Mouse (Mus musculus): ENCODE results near the gene Fgd6. TPM values are rescaled to one million over a fixed set of nuclear protein-coding genes. Genes with fewer than 3 reads are reported as not detected.

Gene Fgd6
- total and polyA plus RNA-seq, 3 experiments, result 1.2 to 2.8 TPM; not detected in 1

DNA sequence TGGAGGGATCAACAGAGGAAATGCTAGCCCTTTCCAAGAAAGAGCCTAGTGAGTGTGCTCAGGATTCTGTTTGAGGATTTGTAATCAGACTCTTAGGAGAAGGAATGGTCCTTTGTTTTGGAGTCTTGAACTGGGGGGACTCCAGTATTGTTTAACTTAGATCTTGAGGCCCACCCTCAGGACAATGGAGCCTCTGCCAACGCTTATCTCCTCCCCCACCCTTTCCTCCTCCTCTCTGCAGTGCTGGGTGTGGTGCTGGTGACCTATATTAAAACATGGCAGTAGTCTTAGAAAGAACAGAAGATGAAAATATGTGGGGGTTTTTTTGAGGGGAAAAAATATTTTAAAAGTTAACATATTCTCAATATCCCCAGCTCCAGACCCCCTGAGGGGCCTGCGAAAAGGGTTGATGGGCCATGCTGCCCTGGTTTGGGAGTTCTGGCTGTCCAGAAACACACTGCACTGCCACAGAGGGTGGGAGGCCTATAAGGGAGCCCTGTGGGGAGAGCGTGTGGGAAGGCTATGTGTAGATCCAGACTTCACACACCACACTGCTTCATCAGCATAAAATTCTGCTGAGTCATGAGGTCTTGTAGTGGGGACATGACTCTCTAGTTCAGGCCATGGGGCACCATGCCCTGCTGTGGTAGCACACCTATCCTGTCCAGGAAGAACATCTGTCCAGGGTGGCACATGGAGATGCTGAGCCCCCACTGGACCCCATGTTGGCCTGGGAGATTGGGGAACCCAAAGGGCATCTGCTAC, 61.5 kb downstream of the Fgd6 start:
- peak; percentile 44 for DNase-seq (ENCODE audit: low read depth, low spot score)
- Histone ChIP-seq H3K36me3 (ENCODE audit: control insufficient read depth in 1 of 2, insufficient read depth in 2 of 2, low read length in 2 of 2) (peaks cover 0 to 15% of the 10 kb centered on the region in 2 experiments; a peak in 2 of 4 replicates), H3K79me2 (ENCODE audit: control insufficient read depth, insufficient read depth, low read length, poor library complexity) (no peaks in the 10 kb centered on the region), H3K27me3 (ENCODE audit: control insufficient read depth in 1 of 2, insufficient read depth in 2 of 2, low read length in 2 of 2) (no peaks in the 10 kb centered on the region), H3K4me1 (ENCODE audit: control insufficient read depth in 1 of 2, insufficient read depth in 2 of 2, low read length in 2 of 2) (peaks cover 0 to 14% of the 10 kb centered on the region in 2 experiments; a peak in 3 of 4 replicates), H3K9me3 (replicated peaks; ENCODE audit: insufficient read depth, low read length) (no peaks in the 10 kb centered on the region), H3K9ac (ENCODE audit: control insufficient read depth, low read depth, low read length, poor library complexity, severe bottlenecking) (no peak overlapping the region; the same call in 1 of the 2 replicates), H3K27ac (ENCODE audit: control insufficient read depth, low read depth, low read length) (peak overlapping the region; percentile 39), H3K4me3 (ENCODE audit: control insufficient read depth in 1 of 2, insufficient read depth in 1 of 2, low read depth in 2 of 2, low read length in 2 of 2) (no peak overlapping the region)
- TF ChIP-seq MAZ (IDR thresholded peaks at IDR 0.05; ENCODE audit: low read depth, low read length), result no peak
- no peak for TF ChIP-seq SMC3 (IDR thresholded peaks at IDR 0.05; ENCODE audit: low read depth, low read length)
- TF ChIP-seq MYC (IDR thresholded peaks at IDR 0.05; ENCODE audit: low read depth, low read length), result no peak
- TF ChIP-seq GABPA (IDR thresholded peaks at IDR 0.05; ENCODE audit: low read depth, low read length), result peak; percentile 56; the same call in 1 of the 2 replicates
- TF ChIP-seq CTCF (IDR thresholded peaks at IDR 0.05 in 2 of 3, conservative IDR thresholded peaks at IDR 0.05 in 1 of 3; ENCODE audit: control insufficient read depth in 1 of 3, insufficient read depth in 1 of 3, low read depth in 2 of 3, low read length in 3 of 3, poor library complexity in 1 of 3, severe bottlenecking in 1 of 3), result no peak
- no peak for TF ChIP-seq HCFC1 (IDR thresholded peaks at IDR 0.05; ENCODE audit: low read depth, low read length)
- no peak for TF ChIP-seq NRF1 (IDR thresholded peaks at IDR 0.05; ENCODE audit: insufficient read depth, low read depth, low read length, poor library complexity, severe bottlenecking)
- peak; percentile 86 for TF ChIP-seq MAFK (IDR thresholded peaks at IDR 0.05; ENCODE audit: borderline replicate concordance, low read depth, low read length)
- peak in 1 of 2 experiments; percentile 16; a peak in 1 of 4 replicates for TF ChIP-seq EP300 (IDR thresholded peaks at IDR 0.05; ENCODE audit: low read depth in 1 of 2, low read length in 2 of 2)
- TF ChIP-seq GATA1 (IDR thresholded peaks at IDR 0.05; ENCODE audit: low read depth, low read length), result 0 out of 2 replicates have a peak, but pooled peaks have one; percentile 15

DNA sequence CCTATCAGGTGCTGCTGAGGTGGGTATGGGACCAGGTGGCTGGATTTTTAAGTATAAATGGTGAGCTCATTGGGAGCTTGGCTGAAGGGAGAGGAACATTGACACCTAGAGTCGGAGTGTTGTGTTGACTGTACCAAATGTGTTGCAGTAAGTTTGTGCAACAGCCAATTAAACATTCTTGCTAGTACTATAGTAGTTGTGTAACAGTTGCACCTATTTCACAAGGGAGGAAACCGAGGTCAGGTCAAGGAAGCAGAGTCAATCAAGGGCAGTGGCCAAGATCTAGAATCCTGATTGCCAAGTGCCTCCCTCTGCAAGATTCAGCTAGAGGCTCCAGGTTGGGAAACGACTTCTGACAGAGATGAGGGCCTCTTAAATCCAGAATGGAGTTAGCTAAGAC, 62.3 kb downstream of the Fgd6 start:
- no peaks in the 10 kb centered on the region for H3K9me3 ChIP-seq (replicated peaks; ENCODE audit: insufficient read depth, low read length)
- no peak overlapping the region for H3K4me3 ChIP-seq (ENCODE audit: control insufficient read depth in 1 of 2, insufficient read depth in 1 of 2, low read depth in 2 of 2, low read length in 2 of 2)
- no peak overlapping the region for H3K9ac ChIP-seq (ENCODE audit: control insufficient read depth, low read depth, low read length, poor library complexity, severe bottlenecking)
- no peaks in the 10 kb centered on the region for H3K79me2 ChIP-seq (ENCODE audit: control insufficient read depth, insufficient read depth, low read length, poor library complexity)
- peaks cover 0 to 15% of the 10 kb centered on the region in 2 experiments; a peak in 2 of 4 replicates for H3K36me3 ChIP-seq (ENCODE audit: control insufficient read depth in 1 of 2, insufficient read depth in 2 of 2, low read length in 2 of 2)
- no peak for DNase-seq (ENCODE audit: low read depth, low spot score)
- H3K27me3 ChIP-seq (ENCODE audit: control insufficient read depth in 1 of 2, insufficient read depth in 2 of 2, low read length in 2 of 2), result no peaks in the 10 kb centered on the region
- H3K27ac ChIP-seq (ENCODE audit: control insufficient read depth, low read depth, low read length), result no peak overlapping the region
- TF ChIP-seq CHD1 (IDR thresholded peaks at IDR 0.05; ENCODE audit: low read depth, low read length), result no peak
- TF ChIP-seq POLR2A (IDR thresholded peaks at IDR 0.05; ENCODE audit: control insufficient read depth in 1 of 2, insufficient read depth in 1 of 2, low read depth in 1 of 2, low read length in 2 of 2, poor library complexity in 1 of 2), result no peak
- TF ChIP-seq SMC3 (IDR thresholded peaks at IDR 0.05; ENCODE audit: low read depth, low read length), result no peak
- TF ChIP-seq BHLHE40 (IDR thresholded peaks at IDR 0.05; ENCODE audit: borderline replicate concordance, low read depth, low read length), result no peak
- no peak for TF ChIP-seq MAZ (IDR thresholded peaks at IDR 0.05; ENCODE audit: low read depth, low read length)
- TF ChIP-seq GATA1 (IDR thresholded peaks at IDR 0.05; ENCODE audit: low read depth, low read length), result no peak
- TF ChIP-seq ETS1 (IDR thresholded peaks at IDR 0.05; ENCODE audit: low read depth, low read length), result no peak
- no peak for TF ChIP-seq HCFC1 (IDR thresholded peaks at IDR 0.05; ENCODE audit: low read depth, low read length)
- TF ChIP-seq ZC3H11A (IDR thresholded peaks at IDR 0.05; ENCODE audit: low read depth, low read length), result no peak
- no peak for TF ChIP-seq TAL1 (IDR thresholded peaks at IDR 0.05; ENCODE audit: low read length)
- no peak for TF ChIP-seq USF1 (IDR thresholded peaks at IDR 0.05; ENCODE audit: low read depth, low read length)
- TF ChIP-seq NELFE (IDR thresholded peaks at IDR 0.05; ENCODE audit: low read depth, low read length), result no peak
- no peak for TF ChIP-seq UBTF (IDR thresholded peaks at IDR 0.05; ENCODE audit: borderline replicate concordance, insufficient read depth, low read depth, low read length)
- no peak for TF ChIP-seq TCF12 (IDR thresholded peaks at IDR 0.05; ENCODE audit: low read depth, low read length)
- TF ChIP-seq KAT2A (conservative IDR thresholded peaks at IDR 0.05; ENCODE audit: low read depth, low read length), result no peak
- TF ChIP-seq GABPA (IDR thresholded peaks at IDR 0.05; ENCODE audit: low read depth, low read length), result no peak
- H3K4me1 ChIP-seq (ENCODE audit: control insufficient read depth in 1 of 2, insufficient read depth in 2 of 2, low read length in 2 of 2), result peaks cover 0 to 14% of the 10 kb centered on the region in 2 experiments; a peak in 3 of 4 replicates

All from MEL (cell line).